Mouse (Mus musculus) spleen, adult 2 months (tissue): Measurements from ENCODE around the gene Ipcef1. TPM values are rescaled to one million over a fixed set of nuclear protein-coding genes. Genes with fewer than 3 reads are reported as not detected.
A peak's percentile ranks its signal among the peaks of the same experiment; 100 is the strongest.

ENCODE experiments used
- DNase-seq, 2 experiments: peaks; one replicate each; pipeline versions ENCODE4 v3.0.0 to v3.0.0-alpha.2; 2012 to 2021; ENCODE audit warnings: low spot score in 2 of 2, low read depth in 1 of 2
- H3K27ac ChIP-seq: fragments of 200-500 bp; 2 replicates; pipeline ENCODE4 v1.5.1; 2012; ENCODE audit warnings: low read length, inconsistent platforms; ENCODE audit not compliant: insufficient read depth
- H3K27me3 ChIP-seq: fragments of 200-500 bp; 2 replicates; pipeline ENCODE4 v1.6.1; 2012; ENCODE audit warnings: mild to moderate bottlenecking, moderate library complexity, low read length, inconsistent platforms; ENCODE audit not compliant: control insufficient read depth, insufficient read depth
- H3K36me3 ChIP-seq: fragments of 200-500 bp; 2 replicates; pipeline ENCODE4 v1.6.1; 2012; ENCODE audit warnings: mild to moderate bottlenecking, low read length, inconsistent platforms; ENCODE audit not compliant: control insufficient read depth, insufficient read depth
- H3K4me1 ChIP-seq: fragments of 200-500 bp; 2 replicates; pipeline ENCODE4 v1.6.1; 2011; ENCODE audit warnings: inconsistent platforms; ENCODE audit not compliant: control insufficient read depth, insufficient read depth, insufficient read length
- H3K4me3 ChIP-seq: fragments of 200-500 bp; 2 replicates; pipeline ENCODE4 v1.5.1; 2011; ENCODE audit warnings: mild to moderate bottlenecking, inconsistent platforms; ENCODE audit not compliant: insufficient read depth, insufficient read length; ENCODE audit errors: extremely low read depth
- CTCF ChIP-seq: fragments of 200-500 bp; IDR thresholded peaks from 2 replicates; pipeline ENCODE4 v1.5.1; 2011; ENCODE audit warnings: mild to moderate bottlenecking, inconsistent platforms; ENCODE audit not compliant: insufficient read depth, insufficient read length, insufficient replicate concordance; ENCODE audit errors: extremely low read depth
- POLR2A ChIP-seq: fragments of 200-500 bp; IDR thresholded peaks from 2 replicates; pipeline ENCODE4 v1.6.1; 2011; ENCODE audit warnings: low read depth, low read length, inconsistent platforms
- WGBS: fragments of 180-500 bp; shearing (Covaris S2); methylation state at CpG from one replicate; pipeline ENCODE4 v1.1.7; 2018; 5-methylcytosine and 5-hydroxymethylcytosine counted together
- polyA plus RNA-seq: library from polyadenylated mRNA; depleted of rRNA; stranded (reverse); fragments of >200 nt; gene quantifications from 2 replicates; pipeline ENCODE4 v1.2.3, GENCODE M21; 2012

Gene Ipcef1
- polyA plus RNA-seq, 1 experiment, result 3.6 TPM

- no peak for DNase-seq
- Histone ChIP-seq H3K4me3 (no peak overlapping the region), H3K36me3 (no peaks in the 10 kb centered on the region), H3K4me1 (peaks cover 19% of the 10 kb centered on the region), H3K27ac (peak overlapping the region; percentile 5; the same call in 1 of the 2 replicates), H3K27me3 (no peaks in the 10 kb centered on the region)
- WGBS, result 74% methylated on average over 4 of the region's 4 CpGs
- TF ChIP-seq CTCF (no peak), POLR2A (no peak)
Measured at GRCm38 (mm10) chr10:6987399-6988098, 64.7 kb downstream of the Ipcef1 start.

GRCm38 (mm10) chr10:6986246-6986645, 66.0 kb downstream of the Ipcef1 start:
- Histone ChIP-seq H3K4me1 (peaks cover 23% of the 10 kb centered on the region), H3K36me3 (no peaks in the 10 kb centered on the region), H3K27ac (no peak overlapping the region), H3K27me3 (no peaks in the 10 kb centered on the region), H3K4me3 (no peak overlapping the region)
- 21% methylated on average over 4 of the region's 4 CpGs for WGBS
- DNase-seq, result no peak
- no peak for TF ChIP-seq CTCF
- no peak for TF ChIP-seq POLR2A

- 77% methylated on average over 2 of the region's 2 CpGs for WGBS
- TF ChIP-seq POLR2A, result no peak
- TF ChIP-seq CTCF, result no peak
- Histone ChIP-seq H3K4me1 (peaks cover 24% of the 10 kb centered on the region), H3K27me3 (no peaks in the 10 kb centered on the region), H3K36me3 (no peaks in the 10 kb centered on the region), H3K27ac (peak overlapping the region; percentile 96), H3K4me3 (no peak overlapping the region)
- DNase-seq, result no peak
Measured at GRCm38 (mm10) chr10:6983431-6983830, 68.8 kb downstream of the Ipcef1 start.

GRCm38 (mm10) chr10:6982751-6983151, 69.5 kb downstream of the Ipcef1 start:
- H3K4me3 ChIP-seq, result peak overlapping the region; percentile 38; the same call in 1 of the 2 replicates

GRCm38 (mm10) chr10:6980236-6980635, 72.0 kb downstream of the Ipcef1 start:
- H3K27me3 ChIP-seq, result no peaks in the 10 kb centered on the region
- DNase-seq, result peak in 1 of 2 experiments; percentile 29
- TF ChIP-seq POLR2A, result peak; percentile 1; the same call in 1 of the 2 replicates
- no peak for TF ChIP-seq CTCF
- H3K36me3 ChIP-seq, result no peaks in the 10 kb centered on the region
- 3% methylated on average over 6 of the region's 6 CpGs for WGBS
- peak overlapping the region; percentile 72 for H3K4me3 ChIP-seq
- peaks cover 14% of the 10 kb centered on the region for H3K4me1 ChIP-seq
- H3K27ac ChIP-seq, result peak overlapping the region; percentile 76; the same call in 1 of the 2 replicates

More at GRCm38 (mm10) chr10:6982751-6983151, 69.5 kb downstream of the Ipcef1 start:
- DNase-seq, result peak; percentile 24 to 75
- peaks cover 22% of the 10 kb centered on the region for H3K4me1 ChIP-seq
- H3K36me3 ChIP-seq, result no peaks in the 10 kb centered on the region
- no peaks in the 10 kb centered on the region for H3K27me3 ChIP-seq
- TF ChIP-seq CTCF, result no peak
- peak; percentile 20; the same call in 1 of the 2 replicates for TF ChIP-seq POLR2A
- WGBS, result 34% methylated on average over 2 of the region's 2 CpGs
- peak overlapping the region; percentile 97 for H3K27ac ChIP-seq

- H3K27ac ChIP-seq, result peak overlapping the region; percentile 76; the same call in 1 of the 2 replicates
- peak overlapping the region; percentile 72 for H3K4me3 ChIP-seq
- peaks cover 1% of the 10 kb centered on the region; the same call in 1 of the 2 replicates for H3K36me3 ChIP-seq
- DNase-seq, result no peak
- WGBS, result 3% methylated on average over 8 of the region's 8 CpGs
- H3K27me3 ChIP-seq, result no peaks in the 10 kb centered on the region
- TF ChIP-seq CTCF, result no peak
- no peak for TF ChIP-seq POLR2A
- H3K4me1 ChIP-seq, result peaks cover 14% of the 10 kb centered on the region
Measured at GRCm38 (mm10) chr10:6979789-6980188, 72.5 kb downstream of the Ipcef1 start.

GRCm38 (mm10) chr10:6979216-6979615, 73.1 kb downstream of the Ipcef1 start:
- Histone ChIP-seq H3K36me3 (peaks cover 1% of the 10 kb centered on the region; the same call in 1 of the 2 replicates), H3K4me1 (peaks cover 14% of the 10 kb centered on the region), H3K27me3 (no peaks in the 10 kb centered on the region), H3K27ac (peak overlapping the region; percentile 60), H3K4me3 (peak overlapping the region; percentile 72)
- DNase-seq, result no peak
- TF ChIP-seq POLR2A, result no peak
- no peak for TF ChIP-seq CTCF
- WGBS, result 19% methylated on average over 7 of the region's 7 CpGs
